Mouse (Mus musculus) neutrophil, adult 5-6 weeks (primary cell): ENCODE results near the gene Hectd2. TPM values are rescaled to one million over a fixed set of nuclear protein-coding genes. Genes with fewer than 3 reads are reported as not detected.

Experiments used
- ATAC-seq: fragments of 151-379, 151-347 bp; 2 replicates; pipeline ENCODE4 v1.8.0; 2017; ENCODE audit warnings: mild to moderate bottlenecking, moderate TSS enrichment; ENCODE audit not compliant: insufficient number of reproducible peaks, poor library complexity, low FRiP score, severe bottlenecking; ENCODE audit errors: extremely low read depth
- total RNA-seq: library from RNA; stranded (forward); fragments of 200-1000 nt; gene quantifications from 2 replicates; pipeline ENCODE4 v1.2.3, GENCODE M21; 2017

Hectd2 gene
- total RNA-seq, 1 experiment from 2014 or later, result 0.23 TPM

DNA sequence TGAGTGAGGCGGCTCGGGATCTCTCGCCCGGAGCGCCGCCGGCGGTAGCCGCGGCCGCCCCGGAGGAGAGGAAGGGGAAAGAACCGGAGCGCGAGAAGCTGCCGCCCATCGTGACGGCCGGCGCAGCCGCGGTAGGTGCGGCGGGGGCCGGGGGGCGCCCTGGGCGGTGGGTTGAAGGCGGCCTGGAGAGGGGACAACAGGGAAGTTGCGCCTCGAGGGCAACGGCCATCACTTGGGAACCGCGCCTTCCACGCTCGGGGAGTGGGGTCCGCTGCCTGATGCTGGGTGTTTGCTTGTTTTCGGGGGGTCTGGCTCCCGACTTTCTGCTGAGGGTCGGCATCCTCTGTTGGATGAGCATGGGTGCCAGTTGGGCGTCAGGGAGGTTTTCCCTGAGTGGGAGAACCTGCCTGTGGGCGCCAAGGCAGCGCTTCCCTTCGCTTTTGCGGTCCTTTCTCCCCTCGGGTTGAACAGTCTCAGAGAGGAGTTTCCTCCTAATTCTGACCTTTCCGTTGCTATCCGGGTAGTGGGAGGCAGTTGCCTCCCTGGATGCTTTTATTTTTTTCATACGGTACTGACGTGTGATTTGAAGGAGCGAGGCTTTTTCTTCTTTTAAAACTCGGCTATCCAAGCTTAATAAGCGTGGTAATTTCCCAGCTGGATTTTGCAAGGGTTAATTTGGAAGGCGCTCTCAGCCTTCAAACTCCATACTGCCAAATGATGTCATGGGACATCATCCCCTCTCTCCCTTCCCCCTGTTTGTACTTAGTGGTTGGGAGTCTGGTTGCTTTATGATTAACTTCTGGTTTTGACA is 551 bp downstream of the Hectd2 start:
- ATAC-seq, result no peak

DNA sequence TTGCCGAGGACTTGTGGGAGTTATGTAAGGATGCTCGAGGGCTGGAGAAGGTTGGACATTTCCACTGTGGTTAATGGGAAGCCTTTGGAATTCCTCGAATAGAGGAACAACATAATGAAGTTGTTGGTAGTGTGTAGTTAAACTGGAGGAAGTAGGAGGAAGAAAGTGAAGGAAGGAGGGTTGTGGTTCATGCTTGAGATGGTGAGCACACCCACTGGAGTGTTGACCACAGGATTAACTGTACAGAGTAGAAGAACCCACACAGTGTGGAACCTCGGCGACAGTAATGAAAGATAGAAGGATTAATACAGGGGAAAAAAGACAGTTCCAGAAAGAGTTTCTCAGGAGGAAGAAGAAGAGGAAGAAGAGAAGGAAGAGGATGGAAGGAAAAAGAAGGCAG is 4.9 kb downstream of the Hectd2 start:
- no peak for ATAC-seq

DNA sequence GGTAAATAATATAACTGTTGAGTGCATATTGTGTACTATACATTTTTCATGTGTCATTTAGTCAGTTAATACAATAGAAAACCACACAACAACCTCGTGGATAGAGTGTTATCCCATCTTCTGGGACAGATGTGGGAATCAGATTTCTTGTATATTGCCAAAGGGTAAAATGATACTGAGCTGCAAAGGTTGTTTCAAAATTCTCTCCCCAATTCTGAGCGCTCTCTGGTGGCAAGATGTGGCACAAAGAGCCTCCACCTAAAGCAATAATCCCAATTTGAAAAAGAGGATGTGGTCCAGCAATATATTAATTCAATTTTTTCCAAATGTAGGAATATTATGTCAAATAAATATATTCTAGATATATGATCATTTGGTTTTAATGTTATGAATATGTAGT is 5.7 kb downstream of the Hectd2 start:
- ATAC-seq, result no peak

DNA sequence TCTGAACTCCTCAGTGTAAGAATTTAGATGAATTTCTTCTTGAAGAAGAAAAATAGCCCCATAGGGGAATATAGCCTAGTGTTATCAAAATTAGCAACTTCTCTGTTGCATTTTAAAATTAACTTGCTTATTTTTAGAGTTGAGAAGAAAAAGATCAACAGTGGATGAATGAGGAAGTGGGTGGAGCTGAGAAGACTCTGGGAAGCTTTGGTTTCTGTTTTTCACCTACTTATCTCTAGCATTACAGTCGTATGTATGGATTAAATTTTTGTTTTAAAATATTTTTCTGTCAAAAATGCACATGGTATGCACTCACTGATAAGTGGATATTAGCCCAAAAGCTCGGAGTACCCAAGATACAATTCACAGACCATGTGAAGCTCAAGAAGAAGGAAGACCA is 6.7 kb downstream of the Hectd2 start:
- ATAC-seq, result no peak

DNA sequence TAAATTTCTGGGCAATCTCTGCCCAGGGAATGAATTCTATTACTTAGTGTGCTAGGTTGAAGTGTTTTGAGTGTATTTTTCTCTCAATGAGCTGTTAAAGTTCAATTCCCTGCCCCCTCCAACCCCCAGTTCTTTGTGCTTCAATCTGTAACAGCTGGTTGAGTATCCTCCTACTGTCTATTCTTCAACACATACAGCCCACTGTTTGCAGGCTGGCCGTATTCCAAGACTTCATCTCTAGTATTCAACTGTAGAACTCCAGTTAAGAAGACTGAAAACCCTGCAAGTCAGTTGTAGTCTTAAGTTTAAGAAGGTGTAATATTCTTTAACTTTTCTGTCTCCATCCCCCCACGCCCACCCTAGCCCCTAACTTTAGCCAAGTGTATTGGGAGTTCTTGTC is 10.0 kb downstream of the Hectd2 start:
- no peak for ATAC-seq

DNA sequence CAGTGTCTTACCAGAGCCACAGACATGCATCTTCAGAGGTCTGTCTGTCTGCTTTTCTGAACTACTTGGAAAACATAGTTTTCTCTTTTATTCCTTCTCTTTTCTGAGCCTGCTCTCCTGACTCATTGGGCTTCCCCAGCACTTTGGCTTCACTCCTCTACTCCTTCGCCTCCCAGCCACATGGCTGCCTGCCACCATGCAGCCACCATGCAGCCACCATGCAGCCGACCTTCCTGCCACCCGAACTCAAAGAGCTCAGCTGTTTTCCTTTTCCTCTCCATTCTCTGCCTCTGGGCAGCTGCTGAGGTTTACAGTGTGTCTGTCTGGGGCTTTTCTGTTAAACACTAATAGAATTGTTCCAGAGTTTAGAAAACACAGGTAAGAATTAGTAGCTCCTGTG is 19.5 kb downstream of the Hectd2 start:
- no peak for ATAC-seq

DNA sequence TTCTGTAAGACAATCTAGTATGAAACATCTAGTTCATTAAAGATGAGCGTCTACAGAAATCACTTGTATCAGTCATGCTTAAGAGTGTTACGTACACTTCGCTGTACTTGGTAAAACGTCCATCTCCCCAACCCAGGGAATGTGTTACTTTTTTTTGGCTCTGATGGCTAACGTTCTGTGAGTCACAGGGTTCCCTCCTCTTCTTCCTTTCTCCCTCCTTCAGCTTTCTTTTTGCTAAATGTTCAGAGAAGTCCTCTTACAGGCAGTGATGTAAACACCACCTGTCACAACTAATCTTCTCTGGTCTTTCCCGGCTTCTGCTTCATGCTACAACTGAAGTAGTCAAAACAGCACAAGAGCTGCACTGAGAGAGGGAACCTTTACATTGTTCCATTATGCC is 20.7 kb downstream of the Hectd2 start:
- ATAC-seq, result no peak

DNA sequence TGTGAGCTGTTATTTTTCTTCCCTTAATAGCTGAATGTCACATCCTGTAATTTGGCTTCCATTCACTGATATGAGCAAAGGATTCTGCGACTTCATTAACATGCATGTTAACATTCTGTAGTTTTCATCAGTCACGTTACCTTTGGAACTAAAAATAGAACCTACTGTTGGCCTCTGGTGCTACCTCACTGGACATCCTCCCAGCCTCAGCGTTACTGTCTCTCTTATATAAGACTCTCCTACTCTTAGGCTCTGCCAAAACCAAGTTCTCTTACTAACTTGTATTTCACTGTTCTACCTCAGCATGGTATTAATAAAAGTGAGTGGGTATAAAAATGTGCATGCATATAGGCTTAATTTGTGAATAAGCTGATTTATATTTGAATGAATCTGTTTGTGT is 26.4 kb downstream of the Hectd2 start:
- no peak for ATAC-seq

DNA sequence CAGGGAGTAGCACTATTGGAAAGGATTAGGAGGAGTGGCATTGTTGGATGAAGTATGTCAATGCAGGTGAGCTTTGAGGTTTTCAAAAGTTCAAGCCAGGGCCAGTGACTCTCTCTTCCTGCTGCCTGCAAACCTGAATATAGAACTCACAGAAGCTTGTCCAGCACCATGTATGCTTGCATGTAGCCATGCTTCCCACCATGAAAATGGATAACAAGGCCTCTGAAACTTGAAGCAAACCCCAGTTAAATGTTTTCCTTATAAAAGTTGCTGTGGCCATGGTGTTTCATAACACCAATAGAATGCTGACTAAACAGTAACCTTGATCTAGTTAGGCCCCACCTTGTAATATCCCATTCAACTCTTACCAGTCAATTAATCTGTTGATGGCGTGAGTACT is 27.7 kb downstream of the Hectd2 start:
- no peak for ATAC-seq

DNA sequence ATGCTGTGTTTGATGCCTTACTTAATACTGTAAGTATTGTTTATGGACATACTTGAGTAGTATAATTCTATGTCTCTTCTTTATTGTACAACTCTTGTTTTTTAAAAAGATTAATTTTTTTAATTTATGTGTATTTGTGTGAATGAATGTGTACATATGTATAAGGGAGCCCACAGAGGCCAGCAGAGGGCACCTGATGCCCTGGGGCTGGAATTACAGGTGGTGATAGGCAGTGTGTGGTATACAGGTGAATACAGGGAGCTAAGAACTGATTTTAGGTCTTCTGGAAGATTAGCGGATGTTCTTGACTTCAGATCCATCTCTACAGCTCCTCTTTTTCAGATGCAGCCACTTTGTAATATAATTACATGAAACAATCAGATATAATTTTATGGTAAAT is 31.1 kb downstream of the Hectd2 start:
- ATAC-seq, result no peak

DNA sequence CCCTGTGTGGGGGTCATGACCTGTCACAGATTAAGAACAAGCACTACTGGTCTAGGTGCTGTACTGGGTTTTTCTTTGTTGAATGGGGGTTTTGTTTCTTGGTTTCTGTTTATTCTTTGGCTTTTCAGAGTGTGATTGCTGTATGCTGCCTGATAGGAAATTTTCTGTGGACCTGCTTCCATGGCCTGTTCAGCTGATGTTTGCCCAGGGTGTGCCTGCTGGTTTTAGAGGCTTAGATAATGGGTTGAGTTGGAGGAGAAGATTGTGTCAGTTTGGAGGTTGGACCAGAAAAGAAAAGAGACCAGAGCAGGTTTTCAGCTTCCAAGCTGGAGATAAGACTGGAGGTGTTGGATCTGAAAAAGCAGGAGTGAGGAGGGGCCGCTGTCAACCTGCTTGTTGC is 40.0 kb downstream of the Hectd2 start:
- ATAC-seq, result no peak

DNA sequence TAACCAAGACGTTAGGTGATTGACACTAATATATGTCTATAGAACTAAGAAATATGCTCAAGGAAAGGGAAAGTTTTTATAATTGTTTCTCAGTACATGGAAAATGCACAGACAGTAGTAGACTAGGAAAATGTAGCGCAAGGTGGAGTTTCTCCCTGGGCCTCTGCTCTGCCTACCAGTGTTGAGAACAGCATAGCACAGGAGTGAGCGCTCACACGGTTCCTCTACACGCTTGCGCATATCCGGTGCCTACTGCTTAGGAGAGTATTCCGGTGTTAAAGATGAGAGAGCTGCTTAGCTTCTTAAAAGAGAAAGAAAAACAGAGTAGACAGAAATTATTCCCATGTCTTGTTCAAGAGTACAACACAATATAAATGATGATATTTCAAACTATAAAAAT is 47.4 kb downstream of the Hectd2 start:
- no peak for ATAC-seq

DNA sequence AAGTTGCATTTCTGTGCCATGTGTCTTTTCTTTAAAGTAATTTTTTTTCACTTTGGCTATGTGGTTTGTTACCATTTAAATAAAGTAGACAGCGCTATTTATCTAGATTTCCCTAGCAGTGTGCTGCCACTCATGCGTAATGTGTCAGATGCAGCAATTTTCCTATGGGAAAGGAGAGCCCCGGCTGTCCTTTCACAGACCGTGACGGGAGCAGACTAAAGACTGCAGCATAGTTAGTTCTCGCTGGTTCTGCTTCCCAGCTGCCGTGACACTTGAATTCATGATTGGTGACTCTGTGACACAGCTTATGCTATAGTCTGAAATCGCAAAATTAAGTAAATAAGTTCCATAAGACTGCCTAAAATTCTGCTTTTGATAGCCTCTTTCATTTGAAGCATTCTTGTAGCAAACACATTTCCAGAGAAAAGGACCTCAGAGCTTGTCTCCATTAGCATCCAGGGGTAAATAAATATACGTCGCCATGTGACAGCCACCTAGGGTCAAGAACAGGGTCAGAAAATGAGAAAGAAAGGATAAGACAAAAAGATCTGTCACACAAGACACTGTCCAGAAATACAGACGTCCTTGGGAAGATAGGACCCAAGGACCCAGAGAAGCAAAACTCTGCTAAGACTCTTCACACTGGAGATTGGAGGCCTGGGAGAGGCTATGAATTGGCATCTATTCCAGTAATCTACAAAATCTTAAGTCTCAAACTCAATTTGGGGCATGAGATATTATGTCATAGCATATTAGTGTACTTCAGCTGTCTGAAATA is 48.3 kb downstream of the Hectd2 start:
- ATAC-seq, result no peak

DNA sequence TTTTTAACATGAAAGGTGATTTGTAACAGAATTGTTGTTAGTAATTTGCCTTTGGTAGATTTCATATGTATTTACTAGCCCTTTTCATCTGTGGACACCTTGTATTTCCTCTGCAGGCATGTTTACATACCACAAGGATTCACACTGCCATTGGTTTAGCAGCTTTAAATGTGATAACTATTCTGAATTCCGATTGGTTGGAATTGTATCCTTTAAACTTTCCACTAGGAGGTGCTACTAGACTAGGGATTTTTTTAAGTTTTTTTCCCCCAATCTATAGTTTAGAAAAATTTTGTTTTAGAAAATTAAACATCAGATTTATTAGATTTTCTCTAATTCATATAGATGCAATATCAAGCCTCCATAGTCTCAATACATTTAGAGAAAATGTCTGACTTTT is 51.8 kb downstream of the Hectd2 start:
- ATAC-seq, result no peak

DNA sequence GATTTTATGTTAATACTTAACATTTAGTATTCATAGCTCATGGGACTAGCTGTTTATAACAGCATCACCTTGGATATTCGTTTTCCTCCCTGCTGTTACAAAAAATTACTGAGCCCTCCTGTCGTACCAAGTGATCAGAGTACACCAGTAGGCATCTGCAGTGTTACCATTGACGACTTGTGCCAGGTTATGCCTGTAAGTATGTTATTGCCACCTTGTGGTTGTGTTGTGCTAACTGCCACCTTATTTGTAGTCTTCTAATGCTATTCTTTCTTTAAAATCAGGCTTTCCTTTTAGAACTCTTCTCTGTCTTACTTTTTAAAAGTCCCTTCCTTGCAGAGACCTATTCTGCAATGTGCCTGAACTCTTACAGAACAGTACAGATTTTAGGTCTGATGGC is 54.8 kb downstream of the Hectd2 start:
- ATAC-seq, result no peak

DNA sequence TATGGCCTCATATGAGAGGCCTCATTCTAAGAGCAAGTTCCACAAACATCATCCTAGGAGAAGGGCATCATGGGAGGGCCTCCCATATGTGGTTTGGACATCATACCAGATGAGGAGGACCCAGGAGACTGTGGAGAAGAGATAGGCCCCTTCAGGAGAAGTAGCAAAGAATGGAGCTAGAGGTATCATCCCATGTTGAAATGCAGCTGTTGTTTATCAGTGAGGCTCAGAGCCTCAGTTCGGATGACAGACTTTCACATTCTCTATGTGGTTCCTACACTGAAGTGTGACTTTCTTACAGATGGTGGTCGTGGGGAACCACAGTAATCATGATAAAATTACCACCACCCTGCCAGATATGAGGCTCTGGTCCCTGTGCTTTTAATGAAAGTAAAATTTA is 55.9 kb downstream of the Hectd2 start:
- no peak for ATAC-seq

DNA sequence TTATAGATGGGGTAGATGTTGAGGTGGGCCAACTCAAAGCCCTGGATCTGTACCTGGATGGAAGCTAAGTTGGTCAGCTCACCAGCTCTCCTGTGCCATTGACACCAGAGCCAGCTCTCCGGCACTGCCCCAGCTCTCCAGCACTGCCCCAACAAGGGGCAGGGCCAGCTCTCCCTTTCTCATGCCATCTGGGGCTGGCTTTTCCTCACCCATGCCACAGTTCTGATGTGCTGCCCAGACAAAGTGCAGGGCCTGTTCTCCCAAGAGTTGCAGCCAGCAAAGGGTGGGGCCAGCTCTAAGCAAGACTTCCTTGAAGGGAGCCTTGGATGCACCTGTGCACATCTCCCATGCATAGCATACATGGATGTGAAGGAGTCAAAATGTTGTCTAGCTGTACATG is 71.5 kb downstream of the Hectd2 start:
- ATAC-seq, result no peak

DNA sequence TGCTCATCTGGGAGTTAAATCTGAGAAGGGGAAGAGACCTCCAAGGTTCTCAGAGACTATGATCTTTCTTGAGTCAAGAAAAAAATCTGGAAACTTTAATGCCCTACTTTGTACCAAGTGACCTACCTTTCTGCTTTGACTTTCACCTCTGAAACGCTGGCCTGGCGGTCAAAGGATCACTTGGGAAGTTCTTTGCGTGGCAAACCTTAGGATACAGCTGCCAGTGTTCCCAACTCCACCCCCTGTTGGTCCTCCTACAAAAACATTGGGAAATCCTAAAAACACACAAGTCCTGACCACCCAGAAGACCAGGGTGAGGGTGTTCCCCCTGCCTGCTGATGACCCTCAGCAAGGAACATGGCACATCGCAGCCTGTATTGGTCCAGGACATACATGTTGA is 72.4 kb downstream of the Hectd2 start:
- no peak for ATAC-seq

DNA sequence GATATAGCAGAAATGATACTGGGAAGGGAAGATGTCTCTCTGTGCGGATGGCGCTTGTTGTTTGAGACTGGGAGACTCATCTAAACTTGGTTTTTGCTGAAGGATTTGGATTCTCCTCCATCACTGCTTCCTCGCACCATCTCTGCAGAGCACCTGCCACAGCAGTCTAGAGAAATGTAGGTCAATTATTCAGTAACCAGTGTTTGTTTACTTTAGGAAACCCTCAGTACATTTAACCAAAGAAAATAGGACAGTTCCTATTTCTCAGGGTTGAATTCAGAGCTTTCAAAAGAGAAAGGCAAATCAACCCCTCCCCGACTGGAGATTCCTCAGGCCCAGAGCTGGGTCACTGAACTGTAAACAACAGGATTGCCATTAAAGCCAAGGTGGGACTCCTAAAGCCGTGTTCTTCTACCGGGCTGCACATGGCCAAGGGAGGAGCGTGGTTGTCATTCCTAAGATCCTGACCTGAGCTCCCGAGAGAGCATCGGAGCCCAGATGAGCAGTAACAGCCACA is 75.0 kb downstream of the Hectd2 start:
- ATAC-seq, result no peak

DNA sequence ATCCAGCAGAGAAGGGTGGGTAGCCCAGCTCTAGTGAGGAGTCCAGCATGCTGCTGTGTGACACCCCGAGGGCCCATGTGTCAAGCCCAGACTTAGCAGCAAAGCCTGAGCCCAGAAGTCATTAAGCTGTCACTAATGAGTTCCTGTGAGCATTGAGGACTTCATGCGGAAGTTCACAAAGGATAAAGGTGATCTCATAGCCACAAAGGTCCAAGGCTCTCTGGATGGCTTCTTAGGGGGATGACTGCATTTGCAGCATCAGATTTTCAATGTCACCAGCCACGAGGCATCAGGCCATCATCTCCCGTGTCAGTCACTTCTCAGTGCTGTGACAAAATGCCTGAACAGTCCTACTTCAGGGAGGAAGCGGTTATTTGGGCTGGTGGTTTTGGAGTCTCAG is 75.9 kb downstream of the Hectd2 start:
- no peak for ATAC-seq
